Mouse (Mus musculus): ENCODE data around the gene Acsbg2. TPM values are rescaled to one million over a fixed set of nuclear protein-coding genes. Genes with fewer than 3 reads are reported as not detected.

Gene Acsbg2
- total and polyA plus RNA-seq, 2 experiments from 2014 or later = 0.11 TPM; not detected in 1

- no peak overlapping the region for H3K27ac ChIP-seq (ENCODE audit: low read depth, low read length)
- TF ChIP-seq CTCF (IDR thresholded peaks at IDR 0.05) = no peak
- ATAC-seq (ENCODE audit: low FRiP score) (no peak), DNase-seq (ENCODE audit: low spot score) (no peak)
- H3K9ac ChIP-seq (replicated peaks; ENCODE audit: low read length, poor library complexity, severe bottlenecking) = no peak overlapping the region
- H3K9me3 ChIP-seq (ENCODE audit: low read length) = no peaks in the 10 kb centered on the region
- no peak overlapping the region for H3K4me3 ChIP-seq (ENCODE audit: low read depth, low read length)
- 92% methylated on average over 19 of the region's 19 CpGs for WGBS
- no peaks in the 10 kb centered on the region for H3K27me3 ChIP-seq (ENCODE audit: insufficient read depth, low read length)
- H3K4me1 ChIP-seq (ENCODE audit: insufficient read depth, low read length) = no peaks in the 10 kb centered on the region
- H3K4me2 ChIP-seq (ENCODE audit: low read depth, low read length, poor library complexity, severe bottlenecking) = no peak overlapping the region
- H3K36me3 ChIP-seq (ENCODE audit: insufficient read depth, low read length) = no peaks in the 10 kb centered on the region
Measured at GRCm38 (mm10) chr17:56877426-56877825, 3.2 kb upstream of the Acsbg2 start.

GRCm38 (mm10) chr17:56876981-56877380, 2.7 kb upstream of the Acsbg2 start:
- Histone ChIP-seq H3K4me2 (ENCODE audit: low read depth, low read length, poor library complexity, severe bottlenecking) (no peak overlapping the region), H3K4me1 (ENCODE audit: insufficient read depth, low read length) (no peaks in the 10 kb centered on the region), H3K4me3 (ENCODE audit: low read depth, low read length) (no peak overlapping the region), H3K27me3 (ENCODE audit: insufficient read depth, low read length) (no peaks in the 10 kb centered on the region), H3K9ac (replicated peaks; ENCODE audit: low read length, poor library complexity, severe bottlenecking) (no peak overlapping the region), H3K36me3 (ENCODE audit: insufficient read depth, low read length) (no peaks in the 10 kb centered on the region), H3K27ac (ENCODE audit: low read depth, low read length) (no peak overlapping the region), H3K9me3 (ENCODE audit: low read length) (no peaks in the 10 kb centered on the region)
- 70% methylated on average over 8 of the region's 8 CpGs for WGBS
- DNase-seq (ENCODE audit: low spot score) (no peak), ATAC-seq (ENCODE audit: low FRiP score) (no peak)
- TF ChIP-seq CTCF (IDR thresholded peaks at IDR 0.05) = no peak

- Histone ChIP-seq H3K4me2 (ENCODE audit: low read depth, low read length, poor library complexity, severe bottlenecking) (no peak overlapping the region), H3K9me3 (ENCODE audit: low read length) (no peaks in the 10 kb centered on the region), H3K4me3 (ENCODE audit: low read depth, low read length) (no peak overlapping the region), H3K4me1 (ENCODE audit: insufficient read depth, low read length) (no peaks in the 10 kb centered on the region), H3K9ac (replicated peaks; ENCODE audit: low read length, poor library complexity, severe bottlenecking) (no peak overlapping the region), H3K36me3 (ENCODE audit: insufficient read depth, low read length) (no peaks in the 10 kb centered on the region), H3K27ac (ENCODE audit: low read depth, low read length) (no peak overlapping the region), H3K27me3 (ENCODE audit: insufficient read depth, low read length) (no peaks in the 10 kb centered on the region)
- ATAC-seq (ENCODE audit: low FRiP score) = no peak
- DNase-seq (ENCODE audit: low spot score) = no peak
- TF ChIP-seq CTCF (IDR thresholded peaks at IDR 0.05) = no peak
- WGBS = 80% methylated on average over 3 of the region's 3 CpGs
Measured at GRCm38 (mm10) chr17:56876465-56876864, 2.2 kb upstream of the Acsbg2 start.

GRCm38 (mm10) chr17:56874936-56875651, 847 bp upstream of the Acsbg2 start, which contains the start of gene 1700061G19Rik:
1700061G19Rik (plus strand) TSS chr17:56875477.
- Histone ChIP-seq H3K4me3 (ENCODE audit: low read depth, low read length) (no peak within 1 kb of the TSS), H3K9ac (replicated peaks; ENCODE audit: low read length, poor library complexity, severe bottlenecking) (no peak within 1 kb of the TSS), H3K36me3 (ENCODE audit: insufficient read depth, low read length) (no peaks in the 10 kb centered on the region), H3K4me1 (ENCODE audit: insufficient read depth, low read length) (no peaks in the 10 kb centered on the region), H3K4me2 (ENCODE audit: low read depth, low read length, poor library complexity, severe bottlenecking) (no peak within 1 kb of the TSS), H3K27me3 (ENCODE audit: insufficient read depth, low read length) (no peaks in the 10 kb centered on the region), H3K9me3 (ENCODE audit: low read length) (no peaks in the 10 kb centered on the region), H3K27ac (ENCODE audit: low read depth, low read length) (no peak within 1 kb of the TSS)
- ATAC-seq (ENCODE audit: low FRiP score) = no peak
- DNase-seq (ENCODE audit: low spot score) = no peak
- TF ChIP-seq CTCF (IDR thresholded peaks at IDR 0.05) = no peak
- WGBS = 90% methylated on average over 12 of the region's 12 CpGs

- no peak overlapping the region for H3K27ac ChIP-seq (ENCODE audit: low read depth, low read length)
- ATAC-seq (ENCODE audit: low FRiP score) = no peak
- no peaks in the 10 kb centered on the region for H3K4me1 ChIP-seq (ENCODE audit: insufficient read depth, low read length)
- DNase-seq (ENCODE audit: low spot score) = no peak
- 76% methylated on average over 7 of the region's 7 CpGs for whole genome bisulfite sequencing
- H3K27me3 ChIP-seq (ENCODE audit: insufficient read depth, low read length) = no peaks in the 10 kb centered on the region
- no peaks in the 10 kb centered on the region for H3K36me3 ChIP-seq (ENCODE audit: insufficient read depth, low read length)
- H3K9ac ChIP-seq (replicated peaks; ENCODE audit: low read length, poor library complexity, severe bottlenecking) = no peak overlapping the region
- no peak for TF ChIP-seq CTCF (IDR thresholded peaks at IDR 0.05)
- no peaks in the 10 kb centered on the region for H3K9me3 ChIP-seq (ENCODE audit: low read length)
- no peak overlapping the region for H3K4me3 ChIP-seq (ENCODE audit: low read depth, low read length)
- no peak overlapping the region for H3K4me2 ChIP-seq (ENCODE audit: low read depth, low read length, poor library complexity, severe bottlenecking)
Measured at GRCm38 (mm10) chr17:56872512-56872911, 1.7 kb downstream of the Acsbg2 start.

- Histone ChIP-seq H3K27ac (ENCODE audit: low read depth, low read length) (no peak overlapping the region), H3K9me3 (ENCODE audit: low read length) (no peaks in the 10 kb centered on the region), H3K27me3 (ENCODE audit: insufficient read depth, low read length) (no peaks in the 10 kb centered on the region), H3K4me1 (ENCODE audit: insufficient read depth, low read length) (no peaks in the 10 kb centered on the region), H3K4me3 (ENCODE audit: low read depth, low read length) (no peak overlapping the region), H3K36me3 (ENCODE audit: insufficient read depth, low read length) (no peaks in the 10 kb centered on the region), H3K4me2 (ENCODE audit: low read depth, low read length, poor library complexity, severe bottlenecking) (no peak overlapping the region), H3K9ac (replicated peaks; ENCODE audit: low read length, poor library complexity, severe bottlenecking) (no peak overlapping the region)
- no peak for TF ChIP-seq CTCF (IDR thresholded peaks at IDR 0.05)
- WGBS = 74% methylated on average over 8 of the region's 8 CpGs
- DNase-seq (ENCODE audit: low spot score) = no peak
- ATAC-seq (ENCODE audit: low FRiP score) = no peak
Measured at GRCm38 (mm10) chr17:56871767-56872166, 2.5 kb downstream of the Acsbg2 start.
